Mouse (Mus musculus) CH12.LX (cell line): Measurements from ENCODE around the gene Mest.

Source experiments
- CTCF ChIP-seq, 2 experiments: IDR thresholded peaks in 1 of 2; conservative IDR thresholded peaks in 1 of 2; 2 replicates each; pipeline ENCODE4 v1.5.1; 2011 to 2012; ENCODE audit warnings: low read depth in 2 of 2, low read length in 2 of 2, improper control_type of control experiment in 1 of 2, inconsistent platforms in 1 of 2, mild to moderate bottlenecking in 1 of 2, moderate library complexity in 1 of 2
- E2F4 ChIP-seq: IDR thresholded peaks from 2 replicates; pipeline ENCODE4 v1.6.1; 2011; ENCODE audit warnings: low read depth, low read length, improper control_type of control experiment; ENCODE audit not compliant: insufficient replicate concordance
- EP300 ChIP-seq: IDR thresholded peaks from 2 replicates; pipeline ENCODE4 v1.6.1; 2011; ENCODE audit warnings: low read length, improper control_type of control experiment
- GABPA ChIP-seq: IDR thresholded peaks from 2 replicates; pipeline ENCODE4 v1.6.1; 2012; ENCODE audit warnings: low read depth, low read length, improper control_type of control experiment, inconsistent platforms; ENCODE audit not compliant: insufficient replicate concordance
- KAT2A ChIP-seq: IDR thresholded peaks from 2 replicates; pipeline ENCODE4 v1.6.1; 2012; ENCODE audit warnings: low read length, improper control_type of control experiment, inconsistent platforms; ENCODE audit not compliant: insufficient replicate concordance
- MAX ChIP-seq: IDR thresholded peaks from 2 replicates; pipeline ENCODE4 v1.6.1; 2011; ENCODE audit warnings: low read length, improper control_type of control experiment
- MEF2A ChIP-seq: IDR thresholded peaks from 2 replicates; pipeline ENCODE4 v1.6.1; 2014; ENCODE audit warnings: low read depth, mild to moderate bottlenecking, inconsistent platforms, low read length, improper control_type of control experiment, borderline replicate concordance
- NELFE ChIP-seq: IDR thresholded peaks from 2 replicates; pipeline ENCODE4 v1.6.1; 2011; ENCODE audit warnings: low read depth, low read length, improper control_type of control experiment
- POLR2A ChIP-seq: IDR thresholded peaks from 2 replicates; pipeline ENCODE4 v1.6.1; 2011; ENCODE audit warnings: low read depth, mild to moderate bottlenecking, improper control_type of control experiment, low read length
- POLR2AphosphoS2 ChIP-seq: IDR thresholded peaks from 2 replicates; pipeline ENCODE4 v1.6.1; 2011; ENCODE audit warnings: low read depth, low read length, improper control_type of control experiment
- RAD21 ChIP-seq: IDR thresholded peaks from 2 replicates; pipeline ENCODE4 v1.6.1; 2011; ENCODE audit warnings: low read depth, mild to moderate bottlenecking, low read length, improper control_type of control experiment, moderate library complexity
- SMC3 ChIP-seq: IDR thresholded peaks from 2 replicates; pipeline ENCODE4 v1.6.1; 2011; ENCODE audit warnings: low read depth, low read length, improper control_type of control experiment
- TCF12 ChIP-seq: IDR thresholded peaks from 2 replicates; pipeline ENCODE4 v1.6.1; 2014; ENCODE audit warnings: low read depth, mild to moderate bottlenecking, inconsistent platforms, low read length, improper control_type of control experiment
- ZNF384 ChIP-seq: IDR thresholded peaks from 2 replicates; pipeline ENCODE4 v1.6.1; 2012; ENCODE audit warnings: low read depth, low read length, improper control_type of control experiment, inconsistent platforms

DNA sequence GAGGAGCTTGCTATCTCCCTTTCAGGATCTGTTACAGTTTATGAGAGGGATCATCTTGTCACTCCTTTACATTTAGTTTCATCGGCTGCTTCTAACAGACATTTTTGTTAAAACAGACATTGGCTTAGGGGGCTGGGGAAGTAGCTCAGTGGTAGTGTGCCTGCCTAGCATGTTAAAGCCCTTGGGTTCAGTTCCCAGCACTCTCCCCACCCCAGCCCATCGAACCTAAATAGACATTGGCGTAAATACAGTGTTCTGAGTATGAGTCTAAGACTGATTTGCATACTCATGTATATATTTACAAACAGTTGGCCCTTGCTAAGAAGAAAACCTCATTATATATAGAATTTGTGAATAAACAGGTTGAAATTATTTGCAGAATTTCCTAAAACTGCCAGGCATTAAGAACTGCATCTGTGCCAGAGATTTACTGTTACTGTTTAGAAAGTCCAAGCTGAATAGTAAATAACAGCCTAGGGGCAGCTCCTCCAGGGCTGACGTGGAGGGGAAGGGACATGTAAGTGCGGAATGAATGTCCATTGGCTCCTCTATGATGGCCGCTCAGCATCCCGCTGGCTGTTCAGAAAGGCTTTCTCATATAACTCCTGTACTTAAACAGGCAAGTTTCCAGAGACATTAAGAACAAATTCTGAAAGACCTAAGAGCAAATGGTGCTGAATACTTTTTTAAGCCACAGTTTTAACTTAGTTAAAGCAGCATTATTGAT is 24.4 kb downstream of the Mest start:
- TF ChIP-seq CTCF (conservative IDR thresholded peaks at IDR 0.05 in 1 of 2, IDR thresholded peaks at IDR 0.05 in 1 of 2; ENCODE audit: low read depth in 2 of 2, low read length in 2 of 2) = no peak
- no peak for TF ChIP-seq SMC3
- no peak for TF ChIP-seq E2F4
- no peak for TF ChIP-seq POLR2AphosphoS2
- TF ChIP-seq EP300 = no peak
- TF ChIP-seq TCF12 = no peak
- no peak for TF ChIP-seq MAX
- TF ChIP-seq MEF2A = no peak
- no peak for TF ChIP-seq NELFE
- TF ChIP-seq KAT2A = no peak
- TF ChIP-seq GABPA = no peak
- TF ChIP-seq ZNF384 = no peak
- TF ChIP-seq POLR2A = no peak
- no peak for TF ChIP-seq RAD21
